Mouse (Mus musculus) CD4-positive, CD25-positive, alpha-beta regulatory T cell, adult 2 months (primary cell): ENCODE data around the gene Lrrc75a.

Experiments
- DNase-seq: peaks from one replicate; pipeline ENCODE4 v3.0.0-alpha.2; 2012; ENCODE audit warnings: low read depth, low spot score

Gene Lrrc75a

DNA sequence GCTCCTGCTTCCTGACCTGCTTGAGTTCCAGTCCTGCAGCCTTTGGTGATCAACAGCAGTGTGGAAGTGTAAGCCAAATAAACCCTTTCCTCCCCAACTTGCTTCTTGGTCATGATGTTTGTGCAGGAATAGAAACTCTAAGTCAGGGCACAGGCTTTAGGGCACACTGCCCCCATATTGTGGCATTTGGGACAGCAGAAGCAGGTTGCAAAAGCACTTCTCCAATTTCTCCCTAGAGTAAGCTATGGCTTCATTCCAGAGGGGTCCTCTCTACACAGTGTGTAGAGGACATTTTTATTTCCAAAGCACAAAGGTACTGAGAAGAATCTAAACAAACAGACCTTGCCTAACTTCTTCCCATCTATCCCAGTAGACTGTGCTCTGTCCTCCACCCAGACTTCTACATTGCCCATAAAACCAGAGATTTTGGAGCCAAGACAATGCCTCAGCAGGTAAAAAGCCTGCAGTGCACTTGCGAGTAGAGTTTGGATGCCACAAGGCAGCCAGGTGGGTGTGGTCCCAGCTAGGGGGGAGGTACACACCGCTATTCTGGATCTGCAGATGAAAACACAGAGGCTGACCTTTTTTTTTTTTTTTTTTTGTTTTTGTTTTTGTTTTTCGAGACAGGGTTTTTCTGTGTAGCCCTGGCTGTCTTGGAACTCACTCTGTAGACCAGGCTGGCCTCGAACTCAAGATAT, 26.6 kb downstream of the Lrrc75a start:
- DNase-seq = no peak

DNA sequence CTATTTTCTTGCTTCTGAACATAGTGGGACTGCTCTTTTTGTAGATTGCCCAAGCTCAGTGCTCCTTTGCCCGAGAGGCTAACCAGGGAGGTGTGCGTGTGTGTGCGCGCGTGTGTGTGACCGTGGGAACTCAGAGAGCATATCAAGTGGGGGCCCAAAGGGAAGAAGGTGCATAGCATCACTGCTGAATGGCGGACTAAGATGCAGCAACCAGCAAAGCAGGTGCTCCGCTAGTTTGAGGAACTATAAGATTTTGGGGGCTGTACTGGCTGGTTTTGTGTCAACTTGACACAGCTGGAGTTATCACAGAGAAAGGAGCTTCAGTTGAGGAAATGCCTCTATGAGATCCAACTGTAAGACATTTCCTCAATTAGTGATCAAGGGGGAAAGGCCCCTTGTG, 27.2 kb downstream of the Lrrc75a start:
- DNase-seq = no peak

GRCm38 (mm10) chr11:62615456-62615855, 32.9 kb downstream of the Lrrc75a start:
- DNase-seq = no peak

DNA sequence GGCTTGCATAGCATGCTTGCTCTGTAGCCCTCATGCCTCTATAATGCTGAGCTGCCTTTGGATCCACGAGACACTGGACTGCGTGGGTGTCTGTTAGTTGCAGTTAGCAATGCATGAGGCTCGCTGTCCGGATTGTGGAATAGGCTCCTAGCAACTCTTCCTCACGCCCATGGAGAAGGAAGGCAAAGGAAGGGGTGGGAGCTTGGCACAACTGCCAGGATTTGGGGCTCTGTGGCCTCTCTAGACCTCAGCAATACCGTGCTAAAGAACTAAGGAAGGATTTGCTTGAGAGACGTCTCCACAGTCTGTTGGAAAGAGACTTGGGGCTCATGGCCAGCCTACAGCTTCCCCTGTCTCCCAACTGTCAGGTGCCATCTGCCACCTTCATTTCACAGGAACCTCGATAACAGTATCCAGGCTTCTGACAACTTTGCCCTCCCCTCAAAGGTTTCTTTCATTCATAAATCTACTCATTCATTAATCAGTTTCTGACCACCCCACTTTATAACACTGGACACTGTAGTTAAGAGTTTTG, 33.4 kb downstream of the Lrrc75a start:
- no peak for DNase-seq

DNA sequence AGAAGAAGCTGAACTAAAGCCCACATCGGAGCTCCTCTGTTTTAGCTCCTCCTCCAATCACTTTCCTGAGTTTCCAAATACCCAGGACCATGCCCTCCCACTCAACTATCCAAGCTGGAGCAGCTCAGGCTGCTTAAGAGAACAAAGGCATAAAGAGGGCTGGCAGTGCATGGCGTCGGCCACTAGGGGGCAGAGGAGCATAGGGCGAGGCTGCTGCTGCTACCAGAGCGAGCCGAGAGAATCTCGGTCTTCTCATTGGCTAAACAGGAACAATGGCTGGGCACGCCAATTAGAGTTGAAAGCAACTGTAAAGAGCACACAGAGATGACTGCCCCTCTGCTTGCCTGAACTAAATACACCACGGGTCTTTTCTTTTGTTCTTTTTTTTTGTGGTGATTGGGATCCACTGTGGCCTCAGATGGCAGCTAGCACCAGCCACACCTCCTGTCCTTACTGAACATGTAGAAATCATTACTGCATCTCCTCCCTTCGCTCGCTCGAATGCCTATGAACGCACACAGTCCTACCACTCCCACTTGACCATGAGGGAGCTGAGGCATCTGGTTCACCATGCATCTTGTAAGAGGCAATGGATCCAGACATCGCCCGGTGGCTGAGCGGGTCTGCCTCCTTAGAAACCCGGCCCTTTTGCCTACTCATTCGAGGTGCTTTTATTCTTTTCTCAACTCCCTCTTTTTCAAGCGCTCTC, 34.5 kb downstream of the Lrrc75a start:
- peak; percentile 94 for DNase-seq

GRCm38 (mm10) chr11:62612604-62613003, 35.7 kb downstream of the Lrrc75a start:
- no peak for DNase-seq

GRCm38 (mm10) chr11:62610304-62610703, 38.0 kb downstream of the Lrrc75a start:
- DNase-seq = no peak

- DNase-seq = no peak
Measured at GRCm38 (mm10) chr11:62608826-62609675, 39.3 kb downstream of the Lrrc75a start.

DNA sequence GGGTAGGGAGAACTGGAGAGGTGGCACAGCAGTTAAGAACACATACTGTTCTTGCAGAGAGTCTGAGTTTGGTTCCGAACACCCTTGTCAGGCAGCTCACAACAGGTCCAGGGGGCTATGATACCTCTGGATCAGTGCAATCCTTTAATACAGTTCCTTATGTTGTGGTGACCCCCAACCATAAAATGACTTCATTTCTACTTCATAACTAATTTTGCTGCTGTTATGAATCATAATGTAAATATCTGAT, 40.4 kb downstream of the Lrrc75a start:
- no peak for DNase-seq

DNA sequence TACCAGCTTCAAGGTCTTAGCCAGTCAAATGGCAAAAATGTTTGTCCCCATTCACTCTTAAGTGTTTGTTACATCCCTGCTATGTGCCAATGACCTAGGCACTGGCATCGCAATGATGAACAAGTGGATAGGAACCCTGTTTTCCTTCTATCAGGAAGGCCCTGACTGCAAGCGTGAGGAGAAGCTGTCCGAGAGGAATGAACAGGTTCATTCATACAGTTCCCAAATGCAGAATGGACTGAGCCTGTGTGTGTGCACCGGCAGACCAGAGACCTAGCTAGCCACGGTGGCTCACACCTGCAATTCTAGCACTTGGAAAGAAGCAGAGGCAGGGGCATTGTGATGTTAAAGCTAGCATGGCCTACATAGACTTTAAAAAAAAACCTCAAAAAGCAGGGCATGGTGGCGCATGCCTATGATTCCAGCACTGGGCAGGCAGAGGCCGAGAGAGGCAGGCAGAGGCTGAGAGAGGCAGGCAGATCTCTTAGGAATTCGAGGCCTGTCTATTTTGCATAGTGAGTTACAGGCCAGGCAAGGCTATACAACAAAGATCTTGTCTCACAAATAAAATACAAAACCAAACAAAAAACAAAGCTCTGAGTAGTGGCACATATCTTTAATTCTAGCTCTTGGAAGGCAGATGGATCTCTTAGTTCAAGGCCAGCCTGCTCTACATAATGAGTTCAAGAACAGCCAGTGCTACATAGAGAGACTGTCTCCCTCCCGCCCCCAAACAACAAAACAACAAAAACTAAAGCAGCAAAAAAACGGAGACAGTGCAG, 41.0 kb downstream of the Lrrc75a start:
- DNase-seq = no peak

DNA sequence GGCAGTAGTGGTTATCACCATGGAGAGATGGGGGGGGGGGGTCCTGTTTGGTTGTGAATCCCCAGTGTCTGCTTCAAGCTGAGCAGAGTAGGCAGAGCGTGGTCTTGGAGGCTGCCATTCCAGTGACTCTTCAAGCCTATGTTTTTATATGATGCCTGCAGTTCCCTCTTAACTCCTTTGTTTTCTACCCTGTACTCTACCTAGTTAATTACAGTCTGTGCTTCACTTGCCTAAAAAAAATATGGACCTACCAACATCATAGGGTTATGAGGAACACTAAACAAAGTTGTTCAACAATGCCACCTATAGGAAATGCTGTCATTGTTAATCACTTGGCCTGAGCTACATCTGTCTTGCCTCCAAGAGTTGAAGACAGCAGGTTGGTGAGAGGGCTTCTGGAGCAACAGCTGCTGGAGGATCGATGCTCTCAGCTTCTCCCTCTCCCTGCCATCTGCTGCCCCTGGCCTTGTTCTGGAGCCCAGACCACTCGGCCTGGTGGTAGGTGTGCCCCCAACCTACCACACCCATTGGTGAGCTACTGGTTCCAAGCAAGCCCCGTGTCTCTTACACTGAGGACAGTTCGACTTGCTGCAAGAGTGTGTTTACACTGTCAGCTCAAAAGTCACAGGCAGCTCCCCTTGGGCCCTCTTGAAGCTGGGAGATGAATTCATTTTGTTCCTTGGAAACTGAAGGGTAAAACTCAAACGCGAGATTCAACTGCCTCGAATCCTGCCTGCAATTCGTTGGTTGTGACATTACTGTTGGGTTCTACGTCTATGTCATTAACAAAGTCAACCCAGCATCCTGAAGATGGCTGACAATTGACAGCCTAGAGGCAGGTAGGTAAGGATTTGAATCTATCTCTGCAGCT, 41.8 kb downstream of the Lrrc75a start:
- peak; percentile 24 for DNase-seq

GRCm38 (mm10) chr11:62605619-62606298, 42.6 kb downstream of the Lrrc75a start:
- DNase-seq = no peak

DNA sequence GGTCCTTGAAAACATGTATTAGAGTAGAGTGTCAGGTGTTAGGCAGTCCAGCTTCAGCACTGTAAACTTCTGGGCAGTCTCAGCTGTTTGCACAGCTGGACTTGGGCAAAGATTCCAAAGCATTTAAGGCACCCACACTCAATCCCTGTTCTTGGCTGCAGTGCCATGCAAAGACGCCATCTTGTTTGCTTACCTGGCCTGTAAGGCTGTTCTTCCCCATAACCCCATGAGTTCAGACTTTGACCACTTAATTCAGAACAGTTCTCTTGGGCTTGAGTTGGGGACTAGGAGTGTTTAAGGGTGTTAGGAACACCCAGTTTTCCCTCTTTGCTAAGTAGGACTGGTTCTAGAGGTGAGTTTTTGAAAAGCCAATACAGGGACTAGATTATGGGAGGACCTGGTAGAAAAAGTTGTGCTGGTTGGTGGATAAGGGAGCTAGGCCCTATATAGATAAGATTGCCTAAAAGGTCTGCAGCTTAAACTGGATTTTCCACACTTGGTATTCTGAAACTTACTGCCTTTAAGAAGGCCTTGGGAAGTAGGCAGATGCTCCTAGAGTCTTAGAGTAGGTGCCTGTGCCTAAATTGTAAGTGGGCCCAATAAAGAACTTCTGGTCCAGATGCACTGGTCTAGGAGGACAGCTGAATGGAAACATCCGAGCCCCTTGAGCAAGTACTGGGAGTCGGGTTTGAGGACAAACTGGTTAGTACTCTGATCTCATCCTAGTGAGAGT, 43.3 kb downstream of the Lrrc75a start:
- no peak for DNase-seq

DNA sequence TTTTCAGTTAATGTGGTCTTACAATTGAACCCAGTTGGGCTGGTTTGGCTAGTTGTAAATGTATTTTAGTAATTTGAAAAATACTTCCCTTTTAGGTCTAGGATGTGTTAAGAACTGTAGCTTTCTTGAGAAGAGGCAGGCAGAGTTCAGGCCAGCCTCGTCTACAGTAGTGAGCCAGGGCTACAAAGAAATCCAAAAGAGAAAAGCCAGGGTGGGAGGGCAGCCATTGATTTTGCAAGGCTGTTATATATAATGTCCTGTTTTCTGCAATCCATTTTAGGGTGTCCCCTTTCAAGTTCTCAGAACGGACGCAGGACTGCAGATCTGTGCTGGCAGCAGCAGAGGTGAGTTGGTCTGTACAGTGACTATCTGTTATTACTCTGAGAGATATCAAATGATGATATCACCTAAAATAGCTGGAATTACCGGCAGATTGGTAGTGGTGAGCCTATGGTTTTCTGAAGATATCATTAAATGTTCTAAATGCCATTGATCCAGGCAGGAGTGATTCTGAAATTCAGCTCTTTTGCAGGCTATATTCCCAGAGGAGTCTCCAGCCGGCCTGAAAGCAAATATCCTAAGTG, 44.1 kb downstream of the Lrrc75a start:
- no peak for DNase-seq

DNA sequence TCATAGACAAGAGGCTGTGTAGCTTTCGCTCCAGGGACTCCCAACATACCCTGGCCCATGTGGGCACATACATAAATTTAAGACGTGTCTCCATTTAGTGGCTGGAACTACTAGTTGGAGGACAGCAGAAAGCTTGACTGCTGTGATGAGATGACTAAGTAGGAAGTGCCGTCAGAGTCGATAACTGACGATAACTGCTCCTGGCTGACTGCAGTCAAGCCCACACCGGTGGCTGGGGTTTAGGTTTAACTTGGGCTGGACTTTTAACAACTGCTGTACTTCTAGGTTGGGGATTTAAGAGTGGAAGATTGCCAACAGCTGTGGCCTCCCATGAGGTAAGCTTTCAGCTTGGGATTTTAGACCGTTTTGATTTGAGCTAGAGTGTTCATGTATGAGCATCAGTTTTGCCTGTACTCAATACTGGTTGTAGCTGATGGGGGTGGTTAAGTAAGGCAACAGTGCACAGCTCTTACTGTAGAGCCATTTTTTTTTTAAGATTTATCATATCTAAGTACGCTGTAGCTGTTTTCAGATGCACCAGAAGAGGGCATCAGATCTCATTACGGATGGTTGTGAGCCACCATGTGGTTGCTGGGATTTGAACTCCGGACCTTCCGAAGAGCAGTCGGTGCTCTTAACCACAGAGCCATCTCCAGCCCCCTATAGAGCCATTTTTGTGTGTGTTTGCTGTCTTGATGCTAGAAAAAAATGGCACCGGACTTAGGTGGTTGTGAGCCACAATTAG, 44.8 kb downstream of the Lrrc75a start:
- peak; percentile 64 for DNase-seq

- peak; percentile 98 for DNase-seq
Measured at GRCm38 (mm10) chr11:62602619-62603311, 45.6 kb downstream of the Lrrc75a start.

DNA sequence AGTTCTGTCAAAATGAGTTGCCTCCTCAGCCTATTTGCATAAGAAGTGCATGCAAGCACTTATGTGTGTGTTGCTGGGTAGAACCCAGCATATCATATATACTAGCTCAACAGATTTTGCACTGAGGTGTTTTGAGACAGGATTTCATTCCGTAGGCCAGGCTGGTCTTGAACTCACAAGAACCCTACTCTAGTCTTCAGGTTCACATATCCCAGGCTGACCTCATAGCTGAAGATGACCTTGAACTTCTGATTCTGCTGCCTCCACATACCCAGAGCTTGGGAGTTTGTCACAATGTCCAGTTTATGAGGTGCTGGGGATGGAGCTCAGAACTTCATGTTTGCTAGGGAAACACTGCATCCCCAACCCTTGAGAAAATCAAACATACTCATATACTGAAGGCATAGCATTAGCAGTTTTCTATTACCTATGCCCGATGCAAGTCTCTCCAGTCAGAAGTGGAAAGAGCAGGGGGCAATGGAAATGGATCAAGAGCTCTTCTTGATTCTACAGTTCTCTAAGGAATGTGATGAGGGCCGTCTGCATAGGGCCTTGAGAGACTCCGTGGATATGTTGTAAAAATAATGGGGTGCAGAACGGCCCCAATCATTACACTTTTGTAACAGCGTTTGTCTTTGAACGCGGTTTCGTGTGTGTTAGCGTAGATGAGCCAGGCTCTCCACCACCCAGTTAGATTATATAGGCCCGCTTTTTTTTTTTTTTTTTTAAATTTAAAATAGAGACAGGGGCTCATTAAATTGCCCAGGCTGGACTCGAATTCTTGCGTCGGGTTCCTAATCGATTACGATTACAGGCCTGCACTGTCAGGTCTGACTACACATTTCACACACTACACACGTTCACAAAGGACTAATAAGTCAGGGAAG, 46.3 kb downstream of the Lrrc75a start:
- no peak for DNase-seq
